Comparison of ENCODE assay signal across 8 mouse cellular contexts in the genomic region with DNA sequence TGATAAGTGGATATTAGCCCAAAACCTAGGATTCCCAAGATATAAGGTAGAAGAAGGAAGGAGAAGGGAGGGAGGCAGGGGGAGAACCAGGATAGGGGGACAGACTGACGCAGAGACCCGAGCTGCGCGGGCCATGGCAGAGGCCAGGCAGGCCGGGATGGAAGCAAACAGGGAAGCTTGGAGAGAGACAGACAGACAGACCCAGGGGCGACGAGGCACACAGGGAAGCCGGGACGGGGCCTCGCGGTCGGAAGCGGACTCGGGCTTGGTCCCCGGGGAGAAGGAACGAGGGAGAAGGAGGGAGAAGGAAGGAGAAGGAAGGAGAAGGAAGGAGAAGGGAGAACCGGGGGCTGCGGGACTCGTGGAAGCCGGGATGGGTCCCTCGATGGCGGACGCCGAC. TPM values are rescaled to one million over a fixed set of nuclear protein-coding genes. Genes with fewer than 3 reads are reported as not detected.
A peak's percentile ranks its signal among the peaks of the same experiment; 100 is the strongest.
DNase-seq lines count a peak whose midpoint lies in the region; ATAC-seq lines count a peak whose summit lies in the region.
"Not testable (repeated sequence)": the region's sequence is repeated elsewhere in the genome, so short reads cannot be mapped to it uniquely, and the experiment has no call there.
"Had no signal": no experiment of that assay in that cellular context is flagged by ENCODE, and none has a peak within 500 bp of the region (broad histone marks: within the 10 kb centered on the region; RNA-seq: fewer than 3 reads in every experiment).

No protein-coding gene starts in this region.

- H3K4me1 ChIP-seq in embryonic facial prominence, embryonic 11.5 days (ENCODE audit: control insufficient read depth, insufficient read depth, low read length); heart, embryonic 10.5 days; intestine, embryonic 16.5 days (ENCODE audit: control insufficient read depth, insufficient read depth, low read length); limb, embryonic 13.5 days: not testable (repeated sequence)

- not testable (repeated sequence) for H3K36me3 ChIP-seq in embryonic facial prominence, embryonic 11.5 days (replicated peaks; ENCODE audit: control insufficient read depth, insufficient read depth, low read depth, low read length); heart, embryonic 10.5 days; intestine, embryonic 16.5 days (ENCODE audit: control insufficient read depth, insufficient read depth, low read length); limb, embryonic 13.5 days

- not testable (repeated sequence) for H3K9ac ChIP-seq in embryonic facial prominence, embryonic 11.5 days (replicated peaks; ENCODE audit: low read length)
- peak overlapping the region; percentile 53; the same call in 1 of the 2 replicates for H3K9ac ChIP-seq in intestine, embryonic 16.5 days (ENCODE audit: low read depth, low read length)
- peak overlapping the region; percentile 2; the same call in 1 of the 2 replicates for H3K9ac ChIP-seq in limb, embryonic 13.5 days

- ATAC-seq in embryonic facial prominence, embryonic 11.5 days (replicated peaks; ENCODE audit: insufficient number of reproducible peaks, low FRiP score, low TSS enrichment, low read depth) = peak; percentile 82
- ATAC-seq in intestine, embryonic 16.5 days = not testable (repeated sequence)
- peak; percentile 64; the same call in 1 of the 2 replicates for ATAC-seq in limb, embryonic 13.5 days (ENCODE audit: low FRiP score, low read depth)
- peak; percentile 50 for ATAC-seq in megakaryocyte-erythroid progenitor cell, adult 5-6 weeks (replicated peaks; ENCODE audit: low FRiP score, low TSS enrichment, poor library complexity, severe bottlenecking)

- not testable (repeated sequence) for H3K27me3 ChIP-seq in embryonic facial prominence, embryonic 11.5 days (ENCODE audit: control insufficient read depth, insufficient read depth, low read length); heart, embryonic 10.5 days (ENCODE audit: insufficient read depth, poor library complexity, severe bottlenecking); intestine, embryonic 16.5 days (replicated peaks; ENCODE audit: control insufficient read depth, insufficient read depth, low read length); limb, embryonic 13.5 days

- peak; percentile 49 for DNase-seq in ZHBTc4 (ENCODE audit: low read depth, low spot score)
- peak; percentile 38 for DNase-seq in embryonic facial prominence, embryonic 11.5 days (ENCODE audit: low spot score)
- DNase-seq in heart, embryonic 10.5 days (ENCODE audit: low spot score) = not testable (repeated sequence)
- peak; percentile 29 for DNase-seq in ovary, postnatal 36 days (ENCODE audit: low spot score)

- 54% methylated on average over 20 of the region's 24 CpGs for WGBS in embryonic facial prominence, embryonic 11.5 days
- 49% methylated on average over 24 of the region's 24 CpGs for WGBS in heart, embryonic 10.5 days
- 63% methylated on average over 24 of the region's 24 CpGs for WGBS in intestine, embryonic 16.5 days
- WGBS in limb, embryonic 13.5 days = 44% methylated on average over 24 of the region's 24 CpGs

- H3K4me3 ChIP-seq in embryonic facial prominence, embryonic 11.5 days (ENCODE audit: low read depth, low read length) = peak overlapping the region; percentile 25
- H3K4me3 ChIP-seq in heart, embryonic 10.5 days = peak overlapping the region; percentile 41
- peak overlapping the region; percentile 44 for H3K4me3 ChIP-seq in intestine, embryonic 16.5 days (ENCODE audit: low read length)
- peak overlapping the region; percentile 36 for H3K4me3 ChIP-seq in limb, embryonic 13.5 days

- H3K27ac ChIP-seq in embryonic facial prominence, embryonic 11.5 days (replicated peaks; ENCODE audit: low read depth, low read length) = peak overlapping the region; percentile 52; the same call in 1 of the 2 replicates
- H3K27ac ChIP-seq in heart, embryonic 10.5 days = peak overlapping the region; percentile 0; the same call in 1 of the 2 replicates
- H3K27ac ChIP-seq in intestine, embryonic 16.5 days (ENCODE audit: low read length) = peak overlapping the region; percentile 29
- peak overlapping the region; percentile 22; the same call in 1 of the 2 replicates for H3K27ac ChIP-seq in limb, embryonic 13.5 days

- not testable (repeated sequence) for H3K9me3 ChIP-seq in embryonic facial prominence, embryonic 11.5 days (replicated peaks; ENCODE audit: control insufficient read depth, low read length); heart, embryonic 10.5 days; intestine, embryonic 16.5 days (ENCODE audit: control insufficient read depth, low read length); limb, embryonic 13.5 days

- not testable (repeated sequence) for H3K4me2 ChIP-seq in embryonic facial prominence, embryonic 11.5 days (ENCODE audit: low read depth, low read length)
- H3K4me2 ChIP-seq in intestine, embryonic 16.5 days (ENCODE audit: low read depth, low read length) = peak overlapping the region; percentile 23
- H3K4me2 ChIP-seq in limb, embryonic 13.5 days (replicated peaks) = peak overlapping the region; percentile 51

RNA-seq across cellular contexts. Expression of a gene that starts 0.5 kb away (rescaled TPM):
- 2.5 and 3.0 TPM in 2 replicates for polyA plus RNA-seq in embryonic facial prominence, embryonic 11.5 days (2014; fragmentation: Nextera tagmentation; extraction: Ambion mirVana)
- polyA plus RNA-seq in heart, embryonic 10.5 days (2016; fragmentation: Nextera tagmentation; extraction: Ambion mirVana) = 1.1 and 2.3 TPM in 2 replicates
- 3.6 and 4.2 TPM in 2 replicates for polyA plus RNA-seq in intestine, embryonic 16.5 days (2015; fragmentation: Nextera tagmentation; extraction: Ambion mirVana)
- 4.6 and 4.9 TPM in 2 replicates for polyA plus RNA-seq in limb, embryonic 13.5 days (2015; fragmentation: Nextera tagmentation; extraction: Ambion mirVana)
- 0.48 and 3.8 TPM in 2 replicates for total RNA-seq in megakaryocyte-erythroid progenitor cell, adult 5-6 weeks (2014; fragmentation: Nextera tagmentation)
- 4.4 TPM in 1 of 2 replicates, not detected in the other for total RNA-seq in megakaryocyte-erythroid progenitor cell, adult 5-6 weeks (2017)

RNA-seq across cellular contexts. Expression of a gene that starts 23.1 kb away (rescaled TPM):
- 36.5 and 41.4 TPM in 2 replicates for polyA plus RNA-seq in embryonic facial prominence, embryonic 11.5 days (2014; fragmentation: Nextera tagmentation; extraction: Ambion mirVana)
- 38.7 and 42.6 TPM in 2 replicates for polyA plus RNA-seq in heart, embryonic 10.5 days (2016; fragmentation: Nextera tagmentation; extraction: Ambion mirVana)
- polyA plus RNA-seq in intestine, embryonic 16.5 days (2015; fragmentation: Nextera tagmentation; extraction: Ambion mirVana) = 51.0 and 54.0 TPM in 2 replicates
- 47.7 and 50.5 TPM in 2 replicates for polyA plus RNA-seq in limb, embryonic 13.5 days (2015; fragmentation: Nextera tagmentation; extraction: Ambion mirVana)
- total RNA-seq in megakaryocyte-erythroid progenitor cell, adult 5-6 weeks (2014; fragmentation: Nextera tagmentation) = 26.5 and 28.8 TPM in 2 replicates
- total RNA-seq in megakaryocyte-erythroid progenitor cell, adult 5-6 weeks (2017) = 26.7 and 32.5 TPM in 2 replicates

RNA-seq across cellular contexts. Expression of a gene that starts 30.4 kb away (rescaled TPM):
- 0.27 and 0.45 TPM in 2 replicates for polyA plus RNA-seq in embryonic facial prominence, embryonic 11.5 days (2014; fragmentation: Nextera tagmentation; extraction: Ambion mirVana)
- polyA plus RNA-seq in heart, embryonic 10.5 days (2016; fragmentation: Nextera tagmentation; extraction: Ambion mirVana) = 0.15 and 0.41 TPM in 2 replicates
- 0.64 TPM in 1 of 2 replicates, not detected in the other for polyA plus RNA-seq in intestine, embryonic 16.5 days (2015; fragmentation: Nextera tagmentation; extraction: Ambion mirVana)
- polyA plus RNA-seq in limb, embryonic 13.5 days (2015; fragmentation: Nextera tagmentation; extraction: Ambion mirVana) = 1.2 and 1.9 TPM in 2 replicates
- 0.46 TPM in 1 of 2 replicates, not detected in the other for total RNA-seq in megakaryocyte-erythroid progenitor cell, adult 5-6 weeks (2014; fragmentation: Nextera tagmentation)
- total RNA-seq in megakaryocyte-erythroid progenitor cell, adult 5-6 weeks (2017) = not detected in 2 replicates

RNA-seq across cellular contexts. Expression of a gene that starts 59.9 kb away (rescaled TPM):
- polyA plus RNA-seq in embryonic facial prominence, embryonic 11.5 days (2014; fragmentation: Nextera tagmentation; extraction: Ambion mirVana) = not detected in 2 replicates
- not detected in 2 replicates for polyA plus RNA-seq in heart, embryonic 10.5 days (2016; fragmentation: Nextera tagmentation; extraction: Ambion mirVana)
- polyA plus RNA-seq in intestine, embryonic 16.5 days (2015; fragmentation: Nextera tagmentation; extraction: Ambion mirVana) = not detected in 2 replicates
- 0.03 TPM in 1 of 2 replicates, not detected in the other for polyA plus RNA-seq in limb, embryonic 13.5 days (2015; fragmentation: Nextera tagmentation; extraction: Ambion mirVana)
- 0.04 TPM in 1 of 2 replicates, not detected in the other for total RNA-seq in megakaryocyte-erythroid progenitor cell, adult 5-6 weeks (2014; fragmentation: Nextera tagmentation)
- not detected in 2 replicates for total RNA-seq in megakaryocyte-erythroid progenitor cell, adult 5-6 weeks (2017)
- total RNA-seq: heart, postnatal 14 days had no signal

Comparison
In these comparisons a context has a peak if more than half of its experiments do, and no peak if none do; other contexts are left out.
1. H3K27ac ChIP-seq: peak in every context shown above with its lines; median percentile 52 in embryonic facial prominence, embryonic 11.5 days; 29 in intestine, embryonic 16.5 days; 22 in limb, embryonic 13.5 days; 0 in heart, embryonic 10.5 days.